Mouse (Mus musculus) heart, embryonic 14.5 days (tissue): ENCODE data around the gene Rnf13. TPM values are rescaled to one million over a fixed set of nuclear protein-coding genes. Genes with fewer than 3 reads are reported as not detected.

ENCODE experiments used
- ATAC-seq: fragments of 200-750 bp; cut with Nextera tagmentation; 2 replicates; pipeline ENCODE4 v1.8.0; 2017; ENCODE audit warnings: low read depth, moderate TSS enrichment; ENCODE audit not compliant: insufficient number of reproducible peaks, insufficient read depth, low FRiP score
- H3K27ac ChIP-seq, 2 experiments: fragments of 200-500 bp in 1 of 2; fragments of 300-500 bp in 1 of 2; sonication (generic) in 1 of 2; replicated peaks in 1 of 2; 2 replicates each; pipeline ENCODE4 v1.5.1; 2012 to 2014; ENCODE audit warnings: low read depth in 2 of 2, low read length in 2 of 2, control low read depth in 1 of 2, mild to moderate bottlenecking in 1 of 2, mixed read lengths in 1 of 2; ENCODE audit not compliant: control insufficient read depth in 1 of 2, insufficient read depth in 1 of 2
- H3K27me3 ChIP-seq: fragments of 300-500 bp; sonication (generic); 2 replicates; pipeline ENCODE4 v1.6.1; 2014; ENCODE audit warnings: mild to moderate bottlenecking, low read length, control low read depth; ENCODE audit not compliant: control insufficient read depth, insufficient read depth
- H3K36me3 ChIP-seq: fragments of 300-500 bp; sonication (generic); 2 replicates; pipeline ENCODE4 v1.6.1; 2014; ENCODE audit warnings: mild to moderate bottlenecking, control low read depth, low read length, mixed read lengths; ENCODE audit not compliant: control insufficient read depth, insufficient read depth
- H3K4me1 ChIP-seq, 2 experiments: fragments of 200-500 bp in 1 of 2; fragments of 300-500 bp in 1 of 2; sonication (generic) in 1 of 2; 2 replicates each; pipeline ENCODE4 v1.6.1; 2012 to 2014; ENCODE audit warnings: low read length in 2 of 2, control low read depth in 1 of 2, mixed read lengths in 1 of 2; ENCODE audit not compliant: control insufficient read depth in 2 of 2, insufficient read depth in 2 of 2
- H3K4me2 ChIP-seq: fragments of 300-500 bp; sonication (generic); 2 replicates; pipeline ENCODE4 v1.6.1; 2014; ENCODE audit warnings: mild to moderate bottlenecking, low read length
- H3K4me3 ChIP-seq, 2 experiments: fragments of 200-500 bp in 1 of 2; fragments of 300-500 bp in 1 of 2; sonication (generic) in 1 of 2; 2 replicates each; pipeline ENCODE4 v1.5.1; 2012 to 2014; ENCODE audit warnings: low read length in 2 of 2, mild to moderate bottlenecking in 2 of 2, control low read depth in 1 of 2, low read depth in 1 of 2, moderate library complexity in 1 of 2; ENCODE audit not compliant: control insufficient read depth in 1 of 2, insufficient read depth in 1 of 2
- H3K9ac ChIP-seq: fragments of 300-500 bp; sonication (generic); 2 replicates; pipeline ENCODE4 v1.6.1; 2014; ENCODE audit warnings: mild to moderate bottlenecking, low read length
- H3K9me3 ChIP-seq: fragments of 300-500 bp; sonication (generic); 2 replicates; pipeline ENCODE4 v1.6.1; 2016; ENCODE audit warnings: low read length, control low read depth; ENCODE audit not compliant: control insufficient read depth
- WGBS: fragments of 180-500 bp; shearing (Covaris S2); extraction: QIAGEN DNeasy Blood & Tissue Kit; methylation state at CpG from one replicate; pipeline ENCODE4 v1.1.7; 2014; 5-methylcytosine and 5-hydroxymethylcytosine counted together
- polyA plus RNA-seq: library from polyadenylated mRNA; unstranded; fragments of >200 nt; fragmentation: Nextera tagmentation; extraction: Ambion mirVana; gene quantifications from 2 replicates; pipeline ENCODE4 v1.2.1, GENCODE M21; 2014

Gene Rnf13
- polyA plus RNA-seq, 1 experiment from 2014 or later, result 83.9 TPM

DNA sequence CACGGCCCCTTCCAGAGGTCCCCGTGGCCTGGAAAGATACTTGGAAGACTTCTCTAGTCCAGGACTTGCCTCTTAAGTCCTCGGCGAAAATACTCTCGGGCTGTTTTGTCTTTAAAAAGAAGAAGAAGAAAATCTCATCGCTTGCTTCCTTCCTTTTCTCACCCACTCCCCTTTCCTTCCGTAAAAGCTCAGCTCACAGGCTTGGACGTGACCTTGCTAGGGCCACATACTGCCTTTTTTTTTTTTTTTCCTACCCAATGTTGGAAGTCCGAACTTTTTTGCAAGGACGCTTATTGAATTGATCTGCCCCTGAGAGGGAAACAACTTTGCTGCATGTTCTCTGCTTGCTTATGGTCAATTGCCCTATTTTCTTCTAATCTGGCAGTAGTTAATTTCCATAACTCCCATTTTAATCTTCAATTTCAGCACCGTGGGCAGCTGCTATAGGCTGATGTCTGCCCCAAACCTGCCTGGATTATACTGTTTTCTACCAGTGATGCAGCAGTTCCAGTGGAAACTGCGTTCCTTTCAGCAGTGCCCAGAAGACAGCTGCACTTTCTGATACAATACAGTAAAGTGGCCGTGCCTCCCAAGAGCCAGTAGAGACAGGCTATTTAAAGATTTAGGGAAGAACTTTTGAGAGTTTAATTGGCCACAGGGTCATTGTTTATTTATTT, 695 bp downstream of the Rnf13 start:
- Histone ChIP-seq H3K27me3 (no peaks in the 10 kb centered on the region), H3K4me1 (peaks cover 0 to 18% of the 10 kb centered on the region in 2 experiments; a peak in 2 of 4 replicates), H3K36me3 (no peaks in the 10 kb centered on the region), H3K4me3 (peak overlapping the region; percentile 79 to 85), H3K9ac (peak overlapping the region; percentile 85), H3K9me3 (no peaks in the 10 kb centered on the region), H3K27ac (peak overlapping the region; percentile 93), H3K4me2 (peak overlapping the region; percentile 76)
- no peak for ATAC-seq
- under 1% methylated on average over 13 of the region's 13 CpGs for WGBS

DNA sequence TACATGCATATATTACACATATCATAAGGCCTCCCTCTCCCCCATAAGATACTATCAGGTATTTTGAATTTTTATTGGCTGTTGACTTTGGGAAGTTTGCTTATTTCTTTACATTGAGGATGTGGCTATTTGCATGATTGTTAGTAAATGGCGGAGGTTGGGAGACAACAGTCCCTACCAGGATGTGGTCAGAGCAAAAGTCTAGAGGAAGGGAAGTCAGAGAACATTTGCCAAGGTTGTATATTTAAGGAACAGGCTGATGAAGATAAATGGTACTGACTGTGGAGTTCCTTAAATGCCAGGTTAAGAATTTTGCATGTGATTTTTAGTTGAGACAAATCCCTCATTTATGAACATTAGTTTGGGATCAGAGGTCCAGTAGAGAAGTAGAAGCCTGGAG, 4.0 kb downstream of the Rnf13 start:
- Histone ChIP-seq H3K9ac (no peak overlapping the region), H3K36me3 (no peaks in the 10 kb centered on the region), H3K9me3 (no peaks in the 10 kb centered on the region), H3K4me1 (peaks cover 0 to 17% of the 10 kb centered on the region in 2 experiments; a peak in 2 of 4 replicates), H3K27me3 (no peaks in the 10 kb centered on the region), H3K4me2 (no peak overlapping the region), H3K4me3 (no peak overlapping the region), H3K27ac (no peak overlapping the region)
- no peak for ATAC-seq
- WGBS, result 95% methylated on average over 1 of the region's 1 CpGs

DNA sequence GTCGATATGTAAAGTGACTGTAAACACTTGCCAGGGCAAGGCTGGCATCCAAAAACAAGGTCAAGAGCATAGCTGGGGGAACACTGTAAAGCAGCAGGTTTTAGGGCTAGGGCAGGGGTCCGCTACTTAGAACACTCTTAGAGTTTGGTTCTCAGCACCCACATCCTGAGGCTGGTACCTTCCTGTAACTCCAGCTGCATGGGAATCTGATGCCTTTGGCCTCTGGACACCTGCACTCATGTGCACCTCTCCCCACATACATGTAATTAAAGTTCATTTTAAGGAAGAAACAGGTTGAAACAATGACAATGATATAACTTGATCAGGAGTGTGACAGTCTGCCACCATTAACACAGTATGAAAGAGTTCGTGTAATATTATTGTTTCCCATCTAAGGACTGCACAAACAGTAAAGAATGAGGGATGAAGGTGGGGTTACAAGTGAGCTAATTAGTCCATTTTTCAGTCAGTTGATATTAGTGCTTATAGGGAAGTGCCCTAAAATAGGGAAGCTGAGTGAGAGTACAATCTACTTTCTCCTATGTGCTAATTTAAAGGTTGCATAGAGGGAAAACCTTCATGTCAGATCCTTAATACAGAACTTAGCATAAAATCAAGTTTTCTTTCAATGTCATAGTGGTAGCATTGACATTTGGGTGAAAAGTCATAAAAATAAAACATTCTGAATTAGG, 12.9 kb downstream of the Rnf13 start:
- Histone ChIP-seq H3K36me3 (no peaks in the 10 kb centered on the region), H3K4me3 (no peak overlapping the region), H3K27ac (no peak overlapping the region), H3K9ac (no peak overlapping the region), H3K27me3 (no peaks in the 10 kb centered on the region), H3K4me1 (no peaks in the 10 kb centered on the region), H3K4me2 (no peak overlapping the region), H3K9me3 (no peaks in the 10 kb centered on the region)
- no peak for ATAC-seq
- 91% methylated on average over 3 of the region's 3 CpGs for WGBS

DNA sequence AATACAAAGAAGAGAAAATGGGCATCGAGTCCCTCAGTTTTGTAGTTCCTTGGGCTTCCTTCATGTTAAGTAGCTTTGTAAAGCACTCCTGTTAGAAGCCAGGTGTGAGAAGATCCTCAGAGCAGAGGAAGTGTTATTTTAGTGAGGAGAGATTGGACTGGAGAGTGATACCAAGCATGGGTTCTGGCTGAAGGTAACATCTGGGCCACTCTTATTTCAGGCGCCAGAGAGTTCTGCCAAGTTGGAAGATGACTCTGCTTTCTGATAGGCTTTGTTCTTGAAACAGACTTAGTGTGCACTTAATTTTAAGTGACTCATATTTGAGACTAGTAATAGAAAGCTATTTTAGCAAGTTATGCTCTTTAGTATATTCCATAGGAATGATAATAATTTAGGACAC, 41.1 kb downstream of the Rnf13 start:
- peaks cover 29% of the 10 kb centered on the region for H3K36me3 ChIP-seq
- no peak overlapping the region for H3K4me3 ChIP-seq
- H3K27me3 ChIP-seq, result no peaks in the 10 kb centered on the region
- no peak overlapping the region for H3K4me2 ChIP-seq
- H3K9me3 ChIP-seq, result no peaks in the 10 kb centered on the region
- WGBS, result 77% methylated on average over 2 of the region's 2 CpGs
- no peak for ATAC-seq
- no peaks in the 10 kb centered on the region for H3K4me1 ChIP-seq
- H3K27ac ChIP-seq, result no peak overlapping the region
- H3K9ac ChIP-seq, result no peak overlapping the region

DNA sequence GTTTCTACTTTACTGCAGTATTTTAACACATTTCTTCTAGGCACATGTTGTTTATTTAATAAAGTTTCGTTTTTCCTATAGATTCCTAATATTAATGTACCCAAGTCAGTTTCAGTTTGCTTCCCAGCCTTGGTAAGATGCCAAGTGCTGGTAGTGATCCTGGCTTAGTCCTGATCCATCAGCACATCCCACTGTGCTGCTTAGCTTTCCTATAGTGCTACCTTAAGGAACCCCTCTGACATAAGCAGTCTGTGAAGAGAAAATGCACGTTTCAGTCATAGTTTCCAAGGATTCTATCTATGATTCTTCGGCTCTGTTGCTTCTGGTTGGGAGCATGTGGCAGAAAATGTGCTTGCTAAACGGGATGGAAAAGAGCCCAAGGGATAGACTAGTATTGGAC, 52.6 kb downstream of the Rnf13 start:
- peak overlapping the region; percentile 49 for H3K4me2 ChIP-seq
- no peaks in the 10 kb centered on the region for H3K9me3 ChIP-seq
- ATAC-seq, result no peak
- no peaks in the 10 kb centered on the region for H3K27me3 ChIP-seq
- 0 out of 2 replicates have a peak, but pooled peaks cover 4% of the 10 kb centered on the region for H3K36me3 ChIP-seq
- peaks cover 2 to 7% of the 10 kb centered on the region in 2 experiments; a peak in 3 of 4 replicates for H3K4me1 ChIP-seq
- peak overlapping the region; percentile 64 to 75; a peak in 3 of 4 replicates for H3K27ac ChIP-seq
- H3K9ac ChIP-seq, result no peak overlapping the region
- WGBS, result 53% methylated on average over 4 of the region's 4 CpGs
- no peak overlapping the region for H3K4me3 ChIP-seq

DNA sequence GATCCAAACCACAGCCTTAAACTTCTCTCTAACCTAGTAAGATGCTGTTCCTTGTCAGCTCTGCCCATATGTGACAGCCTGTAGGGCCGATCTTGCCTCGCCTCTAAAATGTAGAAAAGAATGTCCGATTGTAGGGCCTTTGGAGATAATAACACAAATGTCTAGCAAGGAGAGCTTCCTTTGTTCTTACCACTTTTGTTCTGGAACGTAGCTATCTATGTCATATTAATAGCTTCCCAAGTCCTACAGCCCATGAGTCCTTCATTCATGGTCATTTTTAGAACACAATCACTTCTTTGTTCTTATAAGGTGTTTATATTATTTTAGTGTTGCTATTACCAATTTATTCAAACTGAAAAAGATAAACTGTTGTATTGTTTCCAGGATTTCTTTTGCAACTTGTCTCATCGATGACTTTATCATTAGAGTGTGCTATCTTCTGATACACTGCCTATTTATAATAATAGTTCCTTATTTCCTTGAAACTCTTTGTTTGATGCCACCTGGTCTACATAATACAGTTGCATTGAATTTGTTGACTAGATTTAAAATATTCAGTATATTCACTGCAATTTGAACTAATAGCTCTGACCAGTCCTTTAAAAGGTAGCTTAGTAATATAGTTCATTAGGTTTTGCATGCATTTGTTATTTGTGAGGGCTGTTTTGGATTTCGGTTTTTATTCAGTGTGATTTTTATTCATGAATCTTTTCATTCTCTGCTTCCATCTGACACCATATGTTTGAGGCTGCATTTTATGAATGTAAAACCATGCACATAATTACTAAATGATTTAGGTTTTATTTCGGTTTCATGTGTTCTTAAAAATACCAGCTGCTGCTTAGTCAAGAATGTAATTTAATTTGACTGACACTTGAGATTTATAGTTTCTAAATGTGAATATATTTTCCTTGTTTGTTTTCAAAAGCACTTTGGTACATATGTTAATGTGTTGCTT, 53.4 kb downstream of the Rnf13 start:
- peaks cover 4 to 7% of the 10 kb centered on the region in 2 experiments for H3K4me1 ChIP-seq
- H3K36me3 ChIP-seq, result 0 out of 2 replicates have a peak, but pooled peaks cover 1% of the 10 kb centered on the region
- no peak overlapping the region for H3K4me3 ChIP-seq
- 46% methylated on average over 7 of the region's 7 CpGs for WGBS
- peak overlapping the region; percentile 49 for H3K4me2 ChIP-seq
- ATAC-seq, result no peak
- H3K27ac ChIP-seq, result peak overlapping the region; percentile 64 to 75
- no peaks in the 10 kb centered on the region for H3K9me3 ChIP-seq
- H3K9ac ChIP-seq, result no peak overlapping the region
- no peaks in the 10 kb centered on the region for H3K27me3 ChIP-seq

- H3K27ac ChIP-seq, result no peak overlapping the region
- H3K4me3 ChIP-seq, result no peak overlapping the region
- no peak for ATAC-seq
- H3K4me1 ChIP-seq, result peaks cover 4 to 10% of the 10 kb centered on the region in 2 experiments
- WGBS, result 54% methylated on average over 3 of the region's 3 CpGs
- H3K9me3 ChIP-seq, result no peaks in the 10 kb centered on the region
- H3K4me2 ChIP-seq, result no peak overlapping the region
- H3K36me3 ChIP-seq, result 0 out of 2 replicates have a peak, but pooled peaks cover 3% of the 10 kb centered on the region
- H3K27me3 ChIP-seq, result no peaks in the 10 kb centered on the region
- no peak overlapping the region for H3K9ac ChIP-seq
Measured at GRCm38 (mm10) chr3:57791104-57791503, 55.2 kb downstream of the Rnf13 start.
